Mouse (Mus musculus) CH12.LX (cell line): ENCODE data around the gene Pcca. TPM values are rescaled to one million over a fixed set of nuclear protein-coding genes. Genes with fewer than 3 reads are reported as not detected.

Source experiments
- DNase-seq: peaks from one replicate; pipeline ENCODE4 v3.0.0-alpha.2; 2013; ENCODE audit errors: extremely low read depth
- H3K27ac ChIP-seq: 2 replicates; pipeline ENCODE4 v1.5.1; 2012; ENCODE audit warnings: low read depth, mild to moderate bottlenecking, control low read depth, moderate library complexity; ENCODE audit not compliant: insufficient read depth
- H3K27me3 ChIP-seq: replicated peaks from 2 replicates; pipeline ENCODE3; 2012; ENCODE audit warnings: inconsistent platforms
- H3K36me3 ChIP-seq, 2 experiments: replicated peaks in 1 of 2; 2 replicates each; pipeline versions ENCODE3 to v1.6.1; 2012; ENCODE audit warnings: inconsistent platforms in 1 of 2, low read length in 1 of 2, mild to moderate bottlenecking in 1 of 2, mixed read lengths in 1 of 2, moderate library complexity in 1 of 2; ENCODE audit not compliant: control insufficient read depth in 1 of 2, insufficient read depth in 1 of 2
- H3K4me1 ChIP-seq, 2 experiments: 2 replicates each; pipeline ENCODE4 v1.6.1; 2012; ENCODE audit warnings: inconsistent platforms in 1 of 2, moderate library complexity in 1 of 2; ENCODE audit not compliant: insufficient read depth in 2 of 2, control insufficient read depth in 1 of 2
- H3K4me2 ChIP-seq: 2 replicates; pipeline ENCODE4 v1.6.1; 2012; ENCODE audit warnings: low read depth, mild to moderate bottlenecking, control low read depth; ENCODE audit not compliant: poor library complexity, insufficient read depth, severe bottlenecking
- H3K4me3 ChIP-seq, 3 experiments: fragments of 150-350 bp in 1 of 3; sonication (generic) in 1 of 3; replicated peaks in 1 of 3; 2 replicates each; pipeline versions ENCODE3 to v1.5.1; 2011 to 2012; ENCODE audit warnings: low read depth in 2 of 3, low read length in 2 of 3, mild to moderate bottlenecking in 2 of 3, moderate library complexity in 2 of 3, control low read depth in 1 of 3, improper control_type of control experiment in 1 of 3, inconsistent platforms in 1 of 3, mixed read lengths in 1 of 3; ENCODE audit not compliant: poor library complexity in 1 of 3
- H3K79me2 ChIP-seq: replicated peaks from 2 replicates; pipeline ENCODE4 v1.6.1; 2012; ENCODE audit warnings: mild to moderate bottlenecking, moderate library complexity; ENCODE audit not compliant: control insufficient read depth, poor library complexity, insufficient read depth, severe bottlenecking; ENCODE audit errors: extremely low read depth
- H3K9ac ChIP-seq: 2 replicates; pipeline ENCODE4 v1.6.1; 2012; ENCODE audit warnings: low read depth, mild to moderate bottlenecking, control low read depth, moderate library complexity; ENCODE audit not compliant: insufficient read depth
- H3K9me3 ChIP-seq: replicated peaks from 2 replicates; pipeline ENCODE3; 2012; ENCODE audit warnings: low read length, inconsistent platforms, mixed read lengths
- CHD1 ChIP-seq: IDR thresholded peaks from 2 replicates; pipeline ENCODE4 v1.6.1; 2012; ENCODE audit warnings: low read depth, low read length, improper control_type of control experiment, inconsistent platforms
- CHD2 ChIP-seq: IDR thresholded peaks from 2 replicates; pipeline ENCODE4 v1.6.1; 2011; ENCODE audit warnings: low read length, improper control_type of control experiment
- CTCF ChIP-seq, 2 experiments: IDR thresholded peaks in 1 of 2; conservative IDR thresholded peaks in 1 of 2; 2 replicates each; pipeline ENCODE4 v1.5.1; 2011 to 2012; ENCODE audit warnings: low read depth in 2 of 2, low read length in 2 of 2, improper control_type of control experiment in 1 of 2, inconsistent platforms in 1 of 2, mild to moderate bottlenecking in 1 of 2, moderate library complexity in 1 of 2
- E2F4 ChIP-seq: IDR thresholded peaks from 2 replicates; pipeline ENCODE4 v1.6.1; 2011; ENCODE audit warnings: low read depth, low read length, improper control_type of control experiment; ENCODE audit not compliant: insufficient replicate concordance
- ELF1 ChIP-seq: IDR thresholded peaks from 2 replicates; pipeline ENCODE4 v1.6.1; 2014; ENCODE audit warnings: low read depth, mild to moderate bottlenecking, inconsistent platforms, low read length, improper control_type of control experiment
- EP300 ChIP-seq: IDR thresholded peaks from 2 replicates; pipeline ENCODE4 v1.6.1; 2011; ENCODE audit warnings: low read length, improper control_type of control experiment
- GABPA ChIP-seq: IDR thresholded peaks from 2 replicates; pipeline ENCODE4 v1.6.1; 2012; ENCODE audit warnings: low read depth, low read length, improper control_type of control experiment, inconsistent platforms; ENCODE audit not compliant: insufficient replicate concordance
- HCFC1 ChIP-seq: IDR thresholded peaks from 2 replicates; pipeline ENCODE4 v1.6.1; 2012; ENCODE audit warnings: low read depth, mild to moderate bottlenecking, inconsistent platforms, low read length, improper control_type of control experiment
- IRF4 ChIP-seq: IDR thresholded peaks from 2 replicates; pipeline ENCODE4 v1.6.1; 2014; ENCODE audit warnings: low read depth, mild to moderate bottlenecking, inconsistent platforms, low read length, improper control_type of control experiment
- JUN ChIP-seq: IDR thresholded peaks from 2 replicates; pipeline ENCODE4 v1.6.1; 2011; ENCODE audit warnings: low read depth, mild to moderate bottlenecking, low read length, improper control_type of control experiment, moderate library complexity; ENCODE audit not compliant: insufficient read depth
- JUND ChIP-seq: conservative IDR thresholded peaks from 2 replicates; pipeline ENCODE4 v1.6.1; 2011; ENCODE audit warnings: low read depth, low read length, improper control_type of control experiment
- KAT2A ChIP-seq: IDR thresholded peaks from 2 replicates; pipeline ENCODE4 v1.6.1; 2012; ENCODE audit warnings: low read length, improper control_type of control experiment, inconsistent platforms; ENCODE audit not compliant: insufficient replicate concordance
- MAFK ChIP-seq: IDR thresholded peaks from 2 replicates; pipeline ENCODE4 v1.6.1; 2011; ENCODE audit warnings: low read length, improper control_type of control experiment; ENCODE audit not compliant: insufficient replicate concordance
- MAX ChIP-seq: IDR thresholded peaks from 2 replicates; pipeline ENCODE4 v1.6.1; 2011; ENCODE audit warnings: low read length, improper control_type of control experiment
- MEF2A ChIP-seq: IDR thresholded peaks from 2 replicates; pipeline ENCODE4 v1.6.1; 2014; ENCODE audit warnings: low read depth, mild to moderate bottlenecking, inconsistent platforms, low read length, improper control_type of control experiment, borderline replicate concordance
- MXI1 ChIP-seq: IDR thresholded peaks from 2 replicates; pipeline ENCODE4 v1.6.1; 2011; ENCODE audit warnings: mild to moderate bottlenecking, low read depth, low read length, improper control_type of control experiment
- PAX5 ChIP-seq: IDR thresholded peaks from 2 replicates; pipeline ENCODE4 v1.6.1; 2012; ENCODE audit warnings: low read length, inconsistent platforms, mixed read lengths
- POLR2A ChIP-seq: IDR thresholded peaks from 2 replicates; pipeline ENCODE4 v1.6.1; 2011; ENCODE audit warnings: low read depth, mild to moderate bottlenecking, improper control_type of control experiment, low read length
- POLR2AphosphoS2 ChIP-seq: IDR thresholded peaks from 2 replicates; pipeline ENCODE4 v1.6.1; 2011; ENCODE audit warnings: low read depth, low read length, improper control_type of control experiment
- RAD21 ChIP-seq: IDR thresholded peaks from 2 replicates; pipeline ENCODE4 v1.6.1; 2011; ENCODE audit warnings: low read depth, mild to moderate bottlenecking, low read length, improper control_type of control experiment, moderate library complexity
- SIN3A ChIP-seq: IDR thresholded peaks from 2 replicates; pipeline ENCODE4 v1.6.1; 2012; ENCODE audit warnings: low read length, improper control_type of control experiment, inconsistent platforms
- SMC3 ChIP-seq: IDR thresholded peaks from 2 replicates; pipeline ENCODE4 v1.6.1; 2011; ENCODE audit warnings: low read depth, low read length, improper control_type of control experiment
- TBP ChIP-seq: conservative IDR thresholded peaks from 2 replicates; pipeline ENCODE4 v1.6.1; 2011; ENCODE audit warnings: low read depth, low read length, improper control_type of control experiment
- TCF12 ChIP-seq: IDR thresholded peaks from 2 replicates; pipeline ENCODE4 v1.6.1; 2014; ENCODE audit warnings: low read depth, mild to moderate bottlenecking, inconsistent platforms, low read length, improper control_type of control experiment
- ZC3H11A ChIP-seq: IDR thresholded peaks from 2 replicates; pipeline ENCODE4 v1.6.1; 2012; ENCODE audit warnings: low read depth, mild to moderate bottlenecking, inconsistent platforms, low read length, improper control_type of control experiment
- ZKSCAN1 ChIP-seq: IDR thresholded peaks from 2 replicates; pipeline ENCODE4 v1.6.1; 2012; ENCODE audit warnings: low read depth, inconsistent platforms, low read length, improper control_type of control experiment, borderline replicate concordance
- dilution Hi-C: fragments of 300-500 bp; cut with MboI; formaldehyde crosslinking; loops from 2 replicates; pipeline ENCODE4 v1.14.3; 2020; ENCODE audit warnings: low sequenced_read_pairs; ENCODE audit not compliant: extremely low pct_unique_long_range_greater_than_20kb, extremely low pct_ligation_motif_present
- in situ Hi-C: fragments of 300-500 bp; cut with MboI; formaldehyde crosslinking; loops from 3 replicates; pipeline ENCODE4 v1.14.3; 2019; ENCODE audit warnings: low sequenced_read_pairs, low pct_ligation_motif_present, low pct_unique_long_range_greater_than_20kb, mixed read lengths
- polyA plus RNA-seq: library from polyadenylated mRNA; unstranded; fragments of >175 nt; gene quantifications from 2 replicates; pipeline ENCODE4 v1.2.1, GENCODE M21; 2012; ENCODE audit warnings: low read depth; ENCODE audit not compliant: insufficient read length
- total RNA-seq, 2 experiments: library from RNA; depleted of rRNA; stranded (reverse); fragments of 300-350 nt in 1 of 2; fragments of >200 nt in 1 of 2; gene quantifications; 2 replicates each; pipeline ENCODE4 v1.2.3; 2012 to 2014

Gene Pcca
- total and polyA plus RNA-seq, 3 experiments: 11.2 to 39.0 (median 23.8) TPM

- no peak overlapping the region for H3K4me2 ChIP-seq
- H3K4me3 ChIP-seq: no peak overlapping the region
- peaks cover 9 to 18% of the 10 kb centered on the region in 2 experiments for H3K36me3 ChIP-seq
- no peaks in the 10 kb centered on the region for H3K79me2 ChIP-seq
- dilution Hi-C loops (no loop called here), in situ Hi-C loops (loop anchor here (25.0 kb wide), 2 partner anchors 363 to 663 kb away; no protein-coding TSS in a partner anchor)
- no peak for DNase-seq
- H3K9me3 ChIP-seq: no peaks in the 10 kb centered on the region
- H3K9ac ChIP-seq: no peak overlapping the region
- no peak overlapping the region for H3K27ac ChIP-seq
- no peaks in the 10 kb centered on the region for H3K27me3 ChIP-seq
- peaks cover 0 to 8% of the 10 kb centered on the region in 2 experiments; a peak in 2 of 4 replicates for H3K4me1 ChIP-seq
- TF ChIP-seq ELF1: no peak
- TF ChIP-seq MEF2A: no peak
- TF ChIP-seq CHD1: no peak
- TF ChIP-seq MXI1: no peak
- no peak for TF ChIP-seq JUND
- TF ChIP-seq POLR2AphosphoS2: no peak
- TF ChIP-seq MAFK: no peak
- no peak for TF ChIP-seq HCFC1
- no peak for TF ChIP-seq TCF12
- TF ChIP-seq KAT2A: no peak
- TF ChIP-seq SMC3: no peak
- no peak for TF ChIP-seq JUN
- no peak for TF ChIP-seq MAX
- no peak for TF ChIP-seq CHD2
- TF ChIP-seq E2F4: no peak
- no peak for TF ChIP-seq EP300
- TF ChIP-seq SIN3A: no peak
- no peak for TF ChIP-seq POLR2A
- no peak for TF ChIP-seq GABPA
- no peak for TF ChIP-seq ZKSCAN1
- TF ChIP-seq, all 38 proteins: peak for 0
Measured at GRCm38 (mm10) chr14:122875636-122876035, 341.5 kb downstream of the Pcca start.

- Histone ChIP-seq H3K79me2 (no peaks in the 10 kb centered on the region), H3K9me3 (no peaks in the 10 kb centered on the region), H3K27me3 (no peaks in the 10 kb centered on the region)
- dilution Hi-C loops: no loop called here
- peak; percentile 73 for DNase-seq
- TF ChIP-seq SMC3 (peak; percentile 91), ZC3H11A (peak; percentile 68), RAD21 (peak; percentile 96), CTCF (conservative IDR thresholded peaks at IDR 0.05 in 1 of 2, IDR thresholded peaks at IDR 0.05 in 1 of 2; ENCODE audit: low read depth in 2 of 2, low read length in 2 of 2) (peak; percentile 90 to 94), TBP (no peak), PAX5 (no peak), IRF4 (0 out of 2 replicates have a peak, but pooled peaks have one; percentile 8)
- TF ChIP-seq, all 38 proteins: peak for 5
- Histone ChIP-seq H3K4me3 (no peak overlapping the region), H3K27ac (no peak overlapping the region), H3K9ac (no peak overlapping the region), H3K4me2 (no peak overlapping the region), H3K4me1 (peaks cover 0 to 8% of the 10 kb centered on the region in 2 experiments; a peak in 2 of 4 replicates), H3K36me3 (peaks cover 9 to 18% of the 10 kb centered on the region in 2 experiments)
- in situ Hi-C loops: loop anchor here (25.0 kb wide), 2 partner anchors 364 to 664 kb away; no protein-coding TSS in a partner anchor
Measured at GRCm38 (mm10) chr14:122876163-122876562, 342.0 kb downstream of the Pcca start.
